Mouse (Mus musculus) cerebellum, adult 9-11 months (tissue): ENCODE results near the gene Pam.

Source experiments
- DNase-seq: peaks from one replicate; pipeline ENCODE4 v3.0.0; 2022

Pam gene

DNA sequence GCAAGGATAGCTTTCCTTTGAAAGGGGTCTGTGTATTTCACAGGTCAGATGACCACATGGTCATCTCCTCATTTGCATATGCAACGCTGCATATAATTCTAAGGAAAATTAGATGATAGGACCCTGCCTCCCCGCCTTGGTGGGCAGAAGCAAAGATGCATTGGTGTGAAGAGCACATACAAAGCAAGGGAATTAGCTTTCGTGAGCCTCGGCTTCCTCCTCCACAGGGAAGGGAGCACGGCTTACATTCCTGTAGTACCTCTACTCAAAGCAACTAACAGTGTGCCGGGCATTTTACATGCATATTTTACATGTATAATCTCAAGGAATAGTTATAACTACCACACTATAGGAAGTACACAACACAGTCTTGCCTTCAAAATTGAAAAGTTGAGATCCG, 16.7 kb downstream of the Pam start:
- no peak for DNase-seq

DNA sequence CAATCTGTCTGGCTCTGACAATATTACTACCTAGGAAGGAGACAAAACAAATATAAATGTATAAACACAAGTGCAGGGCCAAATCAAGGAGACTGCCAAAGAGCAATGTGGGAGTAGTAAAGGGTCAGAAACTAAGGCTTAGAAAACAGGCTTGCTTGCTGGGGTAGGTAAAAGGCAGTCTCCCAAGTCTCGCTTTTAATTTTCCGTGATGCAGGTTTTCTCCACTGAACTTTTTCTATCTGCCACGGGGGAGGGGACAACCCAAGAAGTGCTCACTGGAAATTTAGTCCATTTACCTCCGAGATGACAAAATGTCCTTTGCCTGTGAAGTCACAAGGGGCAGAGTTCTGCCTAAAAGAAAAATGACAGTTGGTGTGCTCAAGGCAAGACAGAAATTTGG, 21.6 kb downstream of the Pam start:
- no peak for DNase-seq

DNA sequence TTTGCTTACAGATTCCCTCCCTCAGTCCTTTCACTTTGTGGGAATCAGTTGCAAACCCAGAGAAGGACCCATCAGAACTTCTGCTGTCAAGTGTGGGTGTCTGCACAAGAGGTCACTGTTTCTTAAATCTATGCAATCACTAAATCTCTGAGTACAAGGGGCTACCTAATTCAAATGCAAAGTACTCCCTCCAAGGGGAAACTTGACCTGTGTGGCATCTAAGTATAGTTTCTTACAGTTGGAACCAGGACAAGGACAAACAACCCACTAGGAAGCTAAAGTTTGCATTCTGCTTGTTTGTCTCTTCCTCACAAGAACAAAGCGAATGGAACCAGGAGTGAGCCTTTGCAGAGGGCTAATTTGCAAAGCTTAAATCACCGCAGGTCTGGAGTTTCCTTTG, 22.3 kb downstream of the Pam start:
- DNase-seq = no peak

DNA sequence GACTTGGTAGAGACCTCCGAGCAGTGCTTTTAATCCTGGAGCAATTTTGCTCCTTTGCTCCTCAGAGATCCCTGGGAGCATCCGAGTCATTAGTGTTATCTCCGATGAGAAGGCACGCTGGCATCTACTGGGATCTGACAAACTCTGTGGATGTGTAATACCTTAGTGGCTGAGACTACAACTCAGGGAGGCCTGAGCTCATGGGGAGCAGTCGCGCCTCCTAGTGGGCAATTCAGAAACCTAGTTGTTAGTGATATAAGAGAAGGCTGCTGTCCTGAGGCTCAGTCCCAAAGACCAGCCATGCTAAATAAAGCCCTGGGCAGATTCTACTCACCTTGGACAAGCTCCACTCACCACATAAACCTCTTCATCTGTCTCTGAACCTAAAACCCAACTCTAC, 23.4 kb downstream of the Pam start:
- DNase-seq = no peak

DNA sequence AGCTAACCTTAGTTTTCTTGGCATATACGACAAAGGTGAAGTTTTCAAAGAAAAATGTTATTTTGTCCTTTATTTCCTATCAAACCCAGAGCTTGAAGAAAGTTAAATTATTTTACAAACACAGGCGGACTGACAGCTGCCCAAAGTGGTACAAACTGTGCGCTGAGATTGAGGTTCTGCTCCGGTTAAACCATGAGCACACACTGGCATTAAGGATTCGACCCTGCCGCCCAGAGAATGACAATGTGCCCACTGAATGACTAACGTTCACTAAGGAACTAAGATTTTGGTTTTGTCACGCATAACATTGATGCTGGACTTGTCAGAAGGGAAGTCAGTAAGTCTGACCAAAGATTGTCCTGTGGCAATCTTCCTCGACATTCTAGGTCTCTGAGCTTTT, 24.0 kb downstream of the Pam start:
- no peak for DNase-seq

DNA sequence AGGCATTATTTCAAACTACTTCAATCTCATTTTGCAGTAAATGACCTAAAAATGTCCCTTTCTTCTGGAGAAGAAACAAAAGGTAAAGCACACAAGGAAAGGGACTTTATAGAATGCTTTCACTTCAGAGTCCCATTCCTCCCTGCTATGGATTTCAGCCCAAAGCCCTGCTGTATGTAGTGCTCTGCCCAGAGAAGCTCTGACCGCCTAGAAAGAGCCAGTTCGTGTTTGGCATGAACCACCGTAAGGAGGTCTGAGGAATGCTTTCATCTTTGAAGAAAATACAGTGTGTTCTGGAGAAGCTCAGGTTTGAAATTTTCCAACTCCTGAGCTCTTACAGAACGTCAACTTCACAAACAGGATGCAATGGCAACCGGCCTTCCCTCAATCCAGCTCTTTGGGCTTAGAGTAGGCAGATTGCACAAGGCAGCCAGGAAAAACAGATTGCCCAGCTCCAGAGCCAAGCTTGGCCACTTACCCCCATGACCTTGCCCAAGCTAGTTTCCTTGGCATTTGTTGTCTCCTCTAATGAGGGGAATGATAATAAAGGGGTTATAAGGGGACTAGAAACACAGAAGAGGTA, 24.6 kb downstream of the Pam start:
- DNase-seq = no peak

DNA sequence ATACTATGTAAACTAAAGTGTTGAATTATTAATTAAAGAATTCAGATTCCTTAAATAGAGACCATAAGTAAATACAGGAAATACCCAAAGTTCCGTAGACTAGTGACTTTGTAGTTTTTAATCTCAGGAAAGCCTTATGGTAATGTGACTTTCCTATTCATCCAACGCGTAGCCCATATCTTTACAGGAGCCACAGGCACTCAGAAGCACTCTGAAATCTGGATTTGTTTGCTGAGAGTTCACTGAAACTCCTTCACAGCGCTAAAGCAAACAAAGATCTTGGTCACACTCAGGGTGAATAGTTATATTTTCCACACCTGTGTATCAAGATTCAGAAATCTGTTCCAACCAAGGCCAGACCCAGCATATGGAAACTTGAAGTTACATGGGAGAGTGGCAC, 27.3 kb downstream of the Pam start:
- no peak for DNase-seq

DNA sequence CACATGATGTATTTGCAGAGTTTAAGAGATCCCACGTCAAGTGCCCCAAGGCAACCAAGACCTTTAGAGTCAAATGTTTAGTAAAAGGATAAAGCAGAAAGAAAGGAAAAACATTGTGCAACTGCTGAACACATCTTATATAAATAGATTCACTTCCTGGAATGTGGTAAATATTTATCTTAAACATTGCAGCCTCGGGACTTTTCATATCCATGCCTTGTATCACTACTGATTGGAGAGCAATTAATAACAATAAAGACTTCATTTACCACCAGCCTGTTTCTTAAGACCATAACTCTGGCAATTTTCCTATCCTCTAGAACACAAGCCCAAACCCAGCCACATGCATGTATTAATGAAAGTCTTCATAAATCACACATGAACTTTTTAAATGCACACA, 33.4 kb downstream of the Pam start:
- DNase-seq = no peak

DNA sequence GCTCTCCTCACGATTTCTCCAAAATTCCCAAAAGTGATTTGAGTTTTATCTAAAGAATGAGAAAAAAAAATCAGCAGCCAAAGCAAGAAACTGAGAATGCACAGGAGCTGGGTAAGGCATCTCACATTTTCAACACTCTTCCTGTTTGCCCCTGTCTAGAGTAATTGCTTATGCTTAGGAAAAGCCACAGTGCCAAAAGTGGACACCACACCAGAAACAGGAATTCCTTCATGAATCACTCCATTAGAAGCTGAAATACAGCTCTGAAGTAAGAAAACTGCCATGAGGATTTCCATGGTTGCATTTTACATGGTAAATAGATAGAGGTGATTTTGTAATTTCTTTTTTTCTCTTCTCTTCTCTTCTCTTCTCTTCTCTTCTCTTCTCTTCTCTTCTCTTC, 36.0 kb downstream of the Pam start:
- no peak for DNase-seq

DNA sequence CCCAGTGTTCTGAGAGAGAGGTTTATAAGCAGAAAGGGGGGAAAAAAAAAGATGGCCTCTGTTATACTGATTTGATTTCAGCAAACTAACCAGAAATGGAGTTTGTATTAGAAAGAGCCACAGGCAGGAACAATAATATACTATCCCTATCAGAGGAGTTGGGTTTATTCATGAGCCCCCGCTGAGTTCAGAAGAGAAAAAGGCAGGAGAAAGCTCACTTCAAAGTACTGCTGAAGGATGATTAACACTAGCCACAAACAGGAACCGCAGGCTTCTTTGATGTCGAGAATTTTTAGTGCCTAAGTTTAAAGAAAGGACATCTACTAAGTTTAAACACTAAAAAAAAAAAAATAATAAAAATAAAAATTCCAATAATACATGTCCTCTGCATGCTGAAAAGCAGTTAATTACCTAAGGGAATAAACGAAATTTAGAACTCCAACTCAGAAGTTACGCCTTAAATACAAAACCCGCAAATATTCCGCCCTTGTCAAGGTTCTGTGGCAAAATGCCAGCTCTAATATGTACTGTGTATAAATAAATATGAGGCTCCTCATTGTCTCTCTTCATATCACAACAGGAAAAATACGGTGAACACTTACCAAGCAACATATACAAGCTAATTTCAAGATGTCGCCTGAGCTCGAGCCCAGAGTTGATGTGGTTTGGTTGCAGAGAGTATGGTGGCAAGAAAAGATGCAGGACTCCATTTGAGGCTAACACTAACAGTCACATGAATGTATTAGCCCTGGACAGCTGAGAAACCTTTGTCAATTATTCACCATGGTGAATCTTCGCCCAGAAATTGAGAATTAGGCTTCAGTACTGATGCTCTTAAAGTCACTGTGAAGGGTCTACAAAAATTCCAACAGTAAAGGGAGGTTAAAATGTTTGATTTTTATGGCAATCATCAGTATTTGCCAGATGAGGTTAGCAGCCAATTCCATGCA, 38.2 kb downstream of the Pam start:
- no peak for DNase-seq

DNA sequence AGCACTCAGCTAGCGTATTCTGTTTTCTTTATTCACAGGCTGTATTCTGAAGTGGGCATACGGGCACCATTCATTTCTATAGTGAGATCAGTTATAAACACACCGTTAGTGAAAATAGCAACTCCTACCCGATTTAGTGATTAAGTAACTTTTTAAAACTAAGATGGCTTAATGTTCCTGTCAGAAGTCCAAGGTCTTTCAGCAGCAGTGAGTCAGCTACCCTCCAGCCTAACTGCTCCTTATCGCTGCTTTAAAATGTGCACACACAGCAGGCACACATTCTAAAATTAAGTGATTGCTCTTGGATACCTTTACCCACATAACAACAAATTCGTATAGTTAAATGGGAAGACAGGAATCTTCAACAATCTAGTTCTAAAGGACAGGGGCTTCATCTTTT, 39.2 kb downstream of the Pam start:
- no peak for DNase-seq

DNA sequence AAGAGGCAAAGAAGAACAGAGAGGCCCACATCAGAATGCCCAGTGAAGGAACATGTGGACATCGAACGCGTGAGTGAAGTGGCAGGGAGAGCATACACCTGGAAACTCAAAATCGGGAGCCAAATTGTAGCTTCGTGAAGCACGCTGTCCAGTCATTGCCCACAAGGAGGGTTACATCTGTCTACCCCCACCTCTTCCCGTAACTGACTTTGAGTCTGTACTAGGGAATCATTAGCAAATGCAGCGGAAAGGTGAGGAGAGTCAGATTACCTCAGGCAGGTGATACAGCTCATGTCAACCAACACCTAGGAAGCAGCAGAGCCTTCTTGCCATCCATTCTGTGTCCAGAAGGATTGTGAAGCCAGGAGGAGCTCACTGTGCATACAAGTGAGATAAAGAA, 39.9 kb downstream of the Pam start:
- DNase-seq = no peak

DNA sequence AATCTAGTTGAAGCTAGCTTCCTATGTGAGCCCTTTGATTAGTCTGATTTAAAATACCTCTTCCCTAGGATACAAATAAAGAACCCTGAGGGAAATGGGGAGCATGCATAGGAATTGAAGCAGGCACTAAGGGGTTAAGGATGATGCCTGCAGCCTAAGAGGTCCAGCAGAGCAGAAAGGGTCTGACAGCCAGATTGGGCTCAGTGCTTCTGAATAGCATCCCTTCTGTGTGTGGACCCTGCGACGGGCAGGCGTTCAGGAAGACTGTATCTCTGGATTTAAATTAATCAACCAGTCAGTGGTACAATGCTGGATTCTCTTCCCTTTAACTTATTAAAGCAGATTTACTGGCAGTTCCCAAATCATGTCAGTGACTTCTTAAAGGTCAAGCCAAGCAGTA, 41.5 kb downstream of the Pam start:
- DNase-seq = no peak

DNA sequence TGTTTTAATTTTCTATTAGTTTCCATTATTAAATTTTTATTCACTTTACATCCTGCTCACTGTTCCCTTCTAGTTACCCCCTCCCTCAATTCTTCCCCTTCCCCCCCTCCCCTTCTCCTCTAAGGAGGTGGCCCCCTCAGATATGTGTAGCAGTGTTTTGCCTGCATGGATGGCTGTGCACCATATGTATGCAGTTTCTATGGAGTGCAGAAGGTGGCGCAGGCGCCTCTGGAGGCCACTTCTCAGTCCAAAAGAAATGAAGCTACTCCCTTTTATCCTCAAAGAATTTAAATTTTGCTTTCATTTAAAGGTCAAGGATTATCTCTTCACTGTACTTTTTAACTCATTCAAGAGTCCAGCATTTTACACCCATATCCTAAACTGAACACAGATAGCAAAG, 42.0 kb downstream of the Pam start:
- no peak for DNase-seq

DNA sequence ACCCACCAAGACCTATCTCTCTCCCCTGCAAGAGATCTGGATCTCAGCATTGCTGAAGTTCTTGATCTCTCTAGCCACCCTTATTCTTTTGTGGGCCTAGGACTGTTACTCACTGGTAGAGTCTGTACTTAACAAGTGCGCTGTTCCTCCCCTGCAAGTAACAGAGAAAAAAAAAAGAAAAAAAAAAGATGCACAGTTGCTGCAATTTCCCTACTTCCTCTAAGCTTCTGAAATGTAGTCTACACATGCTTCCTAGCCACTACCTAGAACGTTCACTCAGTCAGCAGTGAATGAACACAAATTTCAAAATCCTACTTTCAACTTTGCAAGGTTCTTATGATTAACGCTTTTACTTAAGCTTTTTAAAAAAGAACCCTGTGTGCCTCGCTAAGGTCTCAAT, 42.7 kb downstream of the Pam start:
- no peak for DNase-seq

DNA sequence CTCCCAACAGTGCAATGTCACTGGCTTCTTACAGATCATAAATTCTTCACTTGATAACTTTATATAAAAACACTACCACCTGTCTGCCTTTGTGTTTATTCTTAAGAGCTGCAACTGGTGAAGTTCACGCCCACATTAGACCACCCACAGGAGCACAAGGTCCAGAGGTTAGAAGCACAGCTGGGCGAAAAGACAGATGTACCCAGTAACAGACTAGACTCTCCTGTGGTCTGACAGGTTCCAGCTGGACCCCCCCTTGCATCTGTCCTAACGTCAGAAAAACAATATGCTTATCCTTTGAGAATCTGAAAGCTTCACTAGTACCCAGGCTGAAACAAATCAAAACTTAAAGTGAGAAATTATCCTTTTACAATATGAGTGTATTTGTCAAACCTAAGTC, 44.4 kb downstream of the Pam start:
- DNase-seq = no peak

DNA sequence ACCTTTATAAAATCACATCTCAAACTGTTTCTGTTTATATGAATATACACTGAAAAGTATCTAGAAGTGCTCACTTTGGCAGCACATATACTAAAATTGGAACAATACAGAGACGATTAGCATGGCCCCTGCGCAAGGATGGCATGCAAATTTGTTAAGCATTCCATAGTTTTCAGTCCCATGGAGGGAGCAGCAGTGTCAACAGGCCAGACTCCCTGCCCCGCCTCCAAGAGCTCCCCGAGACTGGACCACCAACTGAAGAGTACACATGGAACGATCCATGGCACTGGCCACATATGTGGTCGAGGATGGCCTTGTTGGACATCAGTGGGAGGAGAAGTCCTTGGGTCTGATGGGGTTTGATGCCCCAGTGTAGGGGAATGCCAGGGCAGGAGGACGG, 45.7 kb downstream of the Pam start:
- DNase-seq = no peak

DNA sequence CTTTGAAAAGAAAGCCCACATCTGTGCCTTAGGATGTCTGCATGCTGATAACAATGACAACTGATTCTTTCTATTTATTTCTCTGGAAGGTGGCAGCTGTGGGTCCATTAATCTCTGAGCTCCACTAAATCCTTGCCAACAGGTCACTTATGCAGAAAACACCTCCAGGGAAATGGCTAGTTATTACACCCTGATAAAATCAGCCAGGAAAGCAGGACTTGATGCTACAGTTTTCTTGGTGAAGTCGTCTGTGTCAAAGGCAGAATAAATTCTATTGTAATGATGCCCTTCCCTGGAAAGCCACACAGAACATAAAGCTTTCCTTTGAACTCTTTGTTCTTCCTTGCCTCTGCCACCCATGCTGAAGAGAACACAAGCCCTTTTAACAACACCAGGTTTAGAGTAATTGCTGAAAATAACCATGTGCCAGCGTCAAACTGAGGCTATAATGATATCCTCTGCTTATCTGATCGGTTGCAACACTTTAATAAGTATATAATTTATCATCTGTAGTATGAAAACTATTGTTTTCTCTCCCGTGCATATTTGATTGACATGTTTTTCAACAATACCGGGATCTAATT, 47.1 kb downstream of the Pam start:
- no peak for DNase-seq

DNA sequence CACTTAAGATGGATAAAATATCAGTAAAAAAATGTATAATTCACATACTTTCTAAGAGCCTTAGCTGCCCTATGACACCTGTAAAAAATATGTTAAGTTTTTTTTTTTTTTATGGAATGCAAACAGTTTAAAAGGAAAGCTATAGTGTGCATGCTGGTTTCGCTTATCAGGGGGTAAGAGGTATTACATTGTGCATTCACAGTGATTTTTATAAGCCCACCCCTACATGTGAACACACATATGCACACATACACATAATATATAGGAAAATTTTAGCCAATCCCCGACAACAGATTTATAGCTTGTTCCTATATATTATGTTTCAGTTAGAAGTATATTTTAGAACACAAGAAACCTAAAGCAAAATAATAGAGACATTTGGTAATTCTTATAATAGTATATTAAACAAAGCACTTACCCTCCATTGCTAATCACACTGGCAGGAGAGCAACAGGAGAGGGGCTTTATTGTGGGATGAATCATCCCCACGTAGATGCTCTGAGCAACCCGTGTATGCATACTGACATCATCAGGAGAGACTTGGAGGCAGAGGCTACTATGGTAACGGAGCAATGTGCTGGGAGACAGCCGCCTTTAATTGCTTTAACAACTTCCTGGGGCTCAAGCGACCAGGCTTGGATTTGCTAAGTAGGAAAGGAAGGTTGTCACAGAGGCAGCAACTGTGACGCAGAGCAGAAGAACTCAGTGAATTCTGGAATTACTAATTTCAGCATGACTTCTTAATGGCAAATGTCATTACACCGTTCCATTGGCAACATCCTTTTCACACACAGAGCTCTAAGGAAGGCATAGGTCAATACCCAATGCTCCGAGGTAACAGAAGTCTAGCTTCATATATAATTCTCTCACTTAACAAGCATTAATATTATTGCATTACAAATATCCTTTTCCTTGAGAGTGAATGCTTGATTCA, 47.9 kb downstream of the Pam start:
- no peak for DNase-seq

DNA sequence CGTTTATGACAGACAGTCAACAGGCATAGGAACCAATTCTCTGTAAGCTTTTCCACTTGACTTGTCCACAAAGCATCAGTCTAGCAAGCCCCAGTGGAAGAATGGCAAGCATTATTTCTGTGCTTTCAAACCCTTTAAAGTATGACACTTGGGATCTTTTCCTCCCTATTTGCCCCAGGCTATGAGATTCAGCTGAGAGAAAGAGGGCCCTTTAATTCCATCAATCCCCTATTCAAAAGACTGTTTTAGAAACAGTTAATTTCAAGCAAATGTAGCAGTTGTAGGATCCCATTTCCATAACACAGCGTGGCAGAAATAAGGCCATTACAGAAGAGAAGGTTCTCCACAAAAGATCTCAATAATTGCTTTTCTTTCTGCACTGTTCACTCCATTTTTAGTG, 53.0 kb downstream of the Pam start:
- DNase-seq = no peak

DNA sequence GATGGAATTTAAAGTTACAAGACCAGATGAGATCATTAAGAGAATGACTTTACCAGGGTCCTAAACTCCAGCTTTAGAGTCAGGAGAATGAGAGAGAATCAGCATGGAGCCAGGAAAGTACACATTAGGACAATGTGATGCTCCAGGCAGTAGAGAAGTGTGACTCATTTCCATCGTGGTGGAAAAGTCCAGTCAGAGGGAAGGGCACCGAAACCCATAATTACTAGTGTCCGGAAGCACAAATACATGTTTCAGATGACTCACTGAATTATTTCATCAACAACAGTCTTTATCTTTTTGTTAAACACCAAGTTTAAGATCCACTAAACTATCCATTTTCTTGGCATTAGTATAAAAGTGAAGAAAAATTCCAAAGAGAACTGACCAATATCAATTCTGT, 57.2 kb downstream of the Pam start:
- DNase-seq = no peak

DNA sequence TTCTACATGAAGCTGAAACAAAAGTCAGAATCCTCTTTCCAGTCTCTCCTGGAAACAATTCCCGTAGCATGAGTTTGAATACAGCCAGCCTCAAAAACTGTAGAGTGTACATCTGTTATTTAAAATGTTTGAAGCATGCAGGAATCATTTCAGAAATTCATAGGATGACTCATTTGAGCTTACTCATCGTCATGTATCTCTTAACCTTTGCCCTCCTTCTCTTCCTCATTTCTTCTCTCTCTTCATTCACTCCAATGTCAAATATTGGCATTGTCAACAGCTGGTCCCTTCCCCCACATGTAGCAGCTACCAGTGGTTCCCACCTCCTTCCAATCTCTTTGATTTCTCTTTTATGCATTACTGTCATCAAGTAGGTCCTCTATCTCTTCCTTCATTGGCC, 59.7 kb downstream of the Pam start:
- no peak for DNase-seq

DNA sequence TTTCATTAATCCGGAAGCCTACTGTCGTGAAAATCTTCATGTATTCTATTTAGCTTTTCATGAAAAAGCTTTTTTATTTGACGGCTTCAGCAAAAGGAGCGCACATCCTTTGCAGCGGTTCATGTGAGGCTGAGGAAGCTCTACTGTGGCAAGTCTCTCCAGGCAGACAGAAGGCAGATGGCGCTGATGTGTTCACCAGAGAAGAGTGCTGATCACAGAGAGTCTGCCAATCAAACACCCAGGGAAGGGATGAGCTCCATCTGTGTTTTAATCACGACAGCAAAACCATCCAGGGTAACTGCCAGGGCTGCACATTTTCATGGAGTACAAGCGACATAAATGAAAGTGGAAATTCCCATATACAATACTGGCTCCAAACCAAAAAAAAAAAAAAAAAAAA, 63.6 kb downstream of the Pam start:
- no peak for DNase-seq
